Mouse (Mus musculus): ENCODE data around the gene Aloxe3. TPM values are rescaled to one million over a fixed set of nuclear protein-coding genes. Genes with fewer than 3 reads are reported as not detected.

The Aloxe3 gene
- polyA plus RNA-seq, 1 experiment from 2014 or later, result 0.26 TPM

- peak overlapping the region; percentile 65 for H3K4me3 ChIP-seq
- H3K27me3 ChIP-seq (ENCODE audit: poor library complexity, severe bottlenecking), result no peaks in the 10 kb centered on the region
- H3K9me3 ChIP-seq, result no peaks in the 10 kb centered on the region
- WGBS, result 3% methylated on average over 29 of the region's 29 CpGs
- H3K36me3 ChIP-seq (replicated peaks), result peaks cover 24% of the 10 kb centered on the region
- H3K4me1 ChIP-seq, result peaks cover 71% of the 10 kb centered on the region
- peak overlapping the region; percentile 82 for H3K27ac ChIP-seq
- peak; percentile 86 for DNase-seq (ENCODE audit: extremely low spot score, low spot score)
Observed at GRCm38 (mm10) chr11:69096987-69097900, 28.5 kb upstream of the Aloxe3 start.

DNA sequence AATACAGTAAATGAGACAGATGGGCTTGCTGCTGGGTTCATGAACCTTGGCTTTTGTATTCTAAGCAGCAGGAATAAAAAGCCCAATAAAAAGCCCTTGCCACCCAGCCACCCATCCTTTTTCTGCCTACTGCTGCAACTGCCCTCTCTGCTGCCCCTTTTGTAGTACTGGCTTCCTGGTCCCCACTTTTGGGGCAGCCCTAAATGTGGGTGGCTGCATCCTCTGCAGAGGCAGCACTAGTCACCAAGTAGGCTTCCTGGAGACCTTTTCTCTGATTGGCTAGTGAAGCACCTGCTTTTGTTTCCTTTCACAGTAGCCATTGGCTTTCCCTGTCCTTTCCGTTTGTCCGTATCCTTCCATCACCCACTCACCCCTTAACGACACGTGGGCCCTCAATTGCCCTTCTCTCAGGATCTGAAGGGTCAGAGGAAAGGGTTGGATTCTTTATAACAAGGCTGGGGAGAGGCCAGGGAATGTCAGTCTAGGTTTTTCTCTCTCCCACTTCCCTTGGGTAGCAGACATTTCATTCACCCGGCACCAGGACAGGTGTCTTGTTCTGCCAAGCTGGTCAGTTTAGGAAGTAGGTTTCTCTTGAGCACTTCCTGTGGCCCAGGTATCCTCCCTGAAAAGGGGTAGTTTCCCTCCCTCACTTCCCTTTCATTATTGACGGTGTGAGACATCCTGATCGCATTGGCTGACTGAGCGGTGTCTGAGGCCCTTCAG lies 27.5 kb upstream of the Aloxe3 start:
- Histone ChIP-seq H3K4me3 (peak overlapping the region; percentile 65), H3K27ac (peak overlapping the region; percentile 86), H3K4me1 (peaks cover 71% of the 10 kb centered on the region), H3K36me3 (replicated peaks) (peaks cover 27% of the 10 kb centered on the region), H3K27me3 (ENCODE audit: poor library complexity, severe bottlenecking) (no peaks in the 10 kb centered on the region), H3K9me3 (no peaks in the 10 kb centered on the region)
- DNase-seq (ENCODE audit: extremely low spot score, low spot score), result no peak
- 24% methylated on average over 8 of the region's 8 CpGs for WGBS

DNA sequence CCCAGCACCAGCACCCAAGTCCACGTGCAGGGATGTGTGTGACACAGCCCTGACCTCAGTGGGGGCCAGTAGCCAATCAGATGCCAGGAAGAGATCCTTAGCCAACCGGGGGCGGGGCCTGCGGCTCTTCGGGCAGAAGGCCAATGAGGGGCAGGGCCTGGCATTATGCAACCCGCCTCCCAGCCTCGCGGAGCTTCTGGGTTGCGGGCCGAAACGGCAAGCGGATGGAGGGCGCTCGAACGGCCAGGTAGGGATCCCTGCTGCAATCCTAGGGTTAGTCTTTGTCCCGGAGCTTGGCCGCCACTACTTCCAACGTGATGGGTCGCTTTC lies 27.0 kb upstream of the Aloxe3 start:
- H3K36me3 ChIP-seq (replicated peaks), result peaks cover 33% of the 10 kb centered on the region
- DNase-seq (ENCODE audit: extremely low spot score, low spot score), result peak; percentile 92
- no peaks in the 10 kb centered on the region for H3K9me3 ChIP-seq
- peak overlapping the region; percentile 86 for H3K27ac ChIP-seq
- H3K4me1 ChIP-seq, result peaks cover 71% of the 10 kb centered on the region
- no peaks in the 10 kb centered on the region for H3K27me3 ChIP-seq (ENCODE audit: poor library complexity, severe bottlenecking)
- WGBS, result under 1% methylated on average over 19 of the region's 19 CpGs
- H3K4me3 ChIP-seq, result peak overlapping the region; percentile 65

- peaks cover 39% of the 10 kb centered on the region for H3K36me3 ChIP-seq (replicated peaks)
- no peaks in the 10 kb centered on the region for H3K27me3 ChIP-seq (ENCODE audit: poor library complexity, severe bottlenecking)
- H3K4me1 ChIP-seq, result peaks cover 65% of the 10 kb centered on the region
- no peak for DNase-seq (ENCODE audit: extremely low spot score, low spot score)
- peak overlapping the region; percentile 65 for H3K4me3 ChIP-seq
- no peaks in the 10 kb centered on the region for H3K9me3 ChIP-seq
- 2% methylated on average over 22 of the region's 22 CpGs for WGBS
- peak overlapping the region; percentile 86 for H3K27ac ChIP-seq
Observed at GRCm38 (mm10) chr11:69099177-69099914, 26.4 kb upstream of the Aloxe3 start.

- Histone ChIP-seq H3K27me3 (ENCODE audit: poor library complexity, severe bottlenecking) (no peaks in the 10 kb centered on the region), H3K4me3 (peak overlapping the region; percentile 65), H3K4me1 (peaks cover 62% of the 10 kb centered on the region), H3K9me3 (no peaks in the 10 kb centered on the region), H3K36me3 (replicated peaks) (peaks cover 45% of the 10 kb centered on the region), H3K27ac (peak overlapping the region; percentile 86)
- 1% methylated on average over 23 of the region's 23 CpGs for WGBS
- peak; percentile 84 for DNase-seq (ENCODE audit: extremely low spot score, low spot score)
Observed at GRCm38 (mm10) chr11:69099915-69100345, 25.8 kb upstream of the Aloxe3 start.

DNA sequence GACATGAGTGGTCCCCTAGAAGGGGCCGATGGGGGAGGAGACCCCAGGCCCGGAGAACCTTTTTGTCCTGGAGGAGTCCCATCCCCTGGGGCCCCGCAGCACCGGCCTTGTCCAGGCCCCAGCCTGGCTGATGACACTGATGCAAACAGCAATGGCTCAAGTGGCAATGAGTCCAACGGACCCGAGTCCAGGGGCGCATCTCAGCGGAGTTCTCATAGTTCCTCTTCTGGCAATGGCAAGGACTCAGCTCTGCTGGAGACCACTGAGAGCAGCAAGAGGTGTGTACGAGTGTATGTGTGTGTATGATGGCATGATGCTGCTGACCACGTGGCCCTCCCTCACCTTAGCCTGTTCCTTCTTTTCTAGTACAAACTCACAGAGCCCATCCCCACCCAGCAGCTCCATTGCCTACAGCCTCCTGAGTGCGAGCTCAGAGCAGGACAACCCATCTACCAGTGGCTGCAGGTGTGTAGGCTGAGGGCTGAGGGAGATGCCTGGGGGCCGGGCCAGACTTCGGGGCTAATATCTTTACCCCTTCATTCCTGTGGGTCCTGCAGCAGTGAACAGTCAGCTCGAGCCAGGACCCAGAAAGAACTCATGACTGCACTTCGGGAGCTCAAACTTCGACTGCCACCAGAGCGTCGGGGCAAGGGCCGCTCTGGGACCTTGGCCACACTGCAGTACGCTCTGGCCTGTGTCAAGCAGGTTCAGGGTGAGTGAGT lies 24.9 kb upstream of the Aloxe3 start:
- H3K4me1 ChIP-seq, result peaks cover 53% of the 10 kb centered on the region
- peak overlapping the region; percentile 65 for H3K4me3 ChIP-seq
- peak overlapping the region; percentile 86 for H3K27ac ChIP-seq

GRCm38 (mm10) chr11:69101604-69102402 lies 23.9 kb upstream of the Aloxe3 start:
- Histone ChIP-seq H3K9me3 (no peaks in the 10 kb centered on the region), H3K27ac (no peak overlapping the region), H3K27me3 (ENCODE audit: poor library complexity, severe bottlenecking) (no peaks in the 10 kb centered on the region), H3K36me3 (replicated peaks) (peaks cover 63% of the 10 kb centered on the region), H3K4me3 (no peak overlapping the region), H3K4me1 (peaks cover 43% of the 10 kb centered on the region)
- no peak for DNase-seq (ENCODE audit: extremely low spot score, low spot score)
- 89% methylated on average over 21 of the region's 21 CpGs for WGBS

More for the DNA sequence above, 24.9 kb upstream of the Aloxe3 start:
- Histone ChIP-seq H3K36me3 (replicated peaks) (peaks cover 53% of the 10 kb centered on the region), H3K9me3 (no peaks in the 10 kb centered on the region), H3K27me3 (ENCODE audit: poor library complexity, severe bottlenecking) (no peaks in the 10 kb centered on the region)
- no peak for DNase-seq (ENCODE audit: extremely low spot score, low spot score)
- WGBS, result 94% methylated on average over 20 of the region's 20 CpGs

GRCm38 (mm10) chr11:69102403-69102725 lies 23.3 kb upstream of the Aloxe3 start:
- H3K27me3 ChIP-seq (ENCODE audit: poor library complexity, severe bottlenecking), result no peaks in the 10 kb centered on the region
- peaks cover 37% of the 10 kb centered on the region for H3K4me1 ChIP-seq
- peaks cover 69% of the 10 kb centered on the region for H3K36me3 ChIP-seq (replicated peaks)
- DNase-seq (ENCODE audit: extremely low spot score, low spot score), result no peak
- 93% methylated on average over 7 of the region's 7 CpGs for WGBS
- no peak overlapping the region for H3K27ac ChIP-seq
- no peak overlapping the region for H3K4me3 ChIP-seq
- no peaks in the 10 kb centered on the region for H3K9me3 ChIP-seq

- H3K9me3 ChIP-seq, result no peaks in the 10 kb centered on the region
- no peak for DNase-seq (ENCODE audit: extremely low spot score, low spot score)
- H3K4me1 ChIP-seq, result peaks cover 30% of the 10 kb centered on the region
- H3K27ac ChIP-seq, result no peak overlapping the region
- no peak overlapping the region; the same call in 1 of the 2 replicates for H3K4me3 ChIP-seq
- peaks cover 77% of the 10 kb centered on the region for H3K36me3 ChIP-seq (replicated peaks)
- 95% methylated on average over 14 of the region's 14 CpGs for WGBS
- H3K27me3 ChIP-seq (ENCODE audit: poor library complexity, severe bottlenecking), result no peaks in the 10 kb centered on the region
Observed at GRCm38 (mm10) chr11:69103121-69103520, 22.6 kb upstream of the Aloxe3 start.

DNA sequence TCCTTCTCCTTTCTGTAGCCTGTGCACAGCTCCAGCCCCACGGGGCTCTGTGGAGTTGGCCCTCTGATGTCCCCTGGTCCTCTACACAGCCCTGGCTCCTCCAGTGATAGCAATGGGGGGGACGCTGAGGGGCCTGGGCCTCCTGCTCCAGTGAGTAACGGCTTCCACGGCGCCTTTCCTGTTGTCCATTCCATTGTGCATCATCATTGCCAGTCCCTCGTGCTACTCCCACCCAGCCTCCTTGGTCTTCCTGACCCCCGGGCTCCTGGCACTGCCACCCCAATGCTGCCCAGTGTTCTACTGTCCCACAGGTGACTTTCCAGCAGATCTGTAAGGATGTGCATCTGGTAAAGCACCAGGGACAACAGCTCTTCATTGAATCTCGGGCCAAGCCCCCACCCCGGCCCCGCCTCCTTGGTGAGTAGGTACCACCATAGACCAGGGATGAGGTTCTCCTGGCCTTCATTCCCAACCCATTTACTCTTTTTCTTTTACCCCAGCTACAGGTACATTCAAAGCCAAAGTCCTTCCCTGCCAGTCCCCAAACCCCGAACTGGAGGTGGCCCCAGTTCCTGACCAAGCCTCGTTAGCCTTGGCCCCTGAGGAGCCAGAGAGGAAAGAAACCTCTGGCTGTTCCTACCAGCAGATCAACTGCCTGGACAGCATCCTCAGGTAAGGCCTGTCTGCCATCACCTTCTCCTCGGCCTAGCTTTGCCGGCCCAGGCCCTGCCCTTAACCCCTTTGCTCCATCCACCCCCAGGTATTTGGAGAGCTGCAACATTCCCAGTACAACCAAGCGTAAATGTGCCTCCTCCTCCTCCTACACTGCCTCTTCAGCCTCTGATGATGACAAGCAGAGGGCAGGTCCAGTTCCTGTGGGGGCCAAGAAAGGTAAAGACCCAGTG lies 21.9 kb upstream of the Aloxe3 start:
- 90% methylated on average over 15 of the region's 15 CpGs for WGBS
- Histone ChIP-seq H3K27ac (peak overlapping the region; percentile 13; the same call in 1 of the 2 replicates), H3K4me3 (no peak overlapping the region; the same call in 1 of the 2 replicates), H3K4me1 (peaks cover 23% of the 10 kb centered on the region), H3K36me3 (replicated peaks) (peaks cover 83% of the 10 kb centered on the region), H3K9me3 (no peaks in the 10 kb centered on the region), H3K27me3 (ENCODE audit: poor library complexity, severe bottlenecking) (no peaks in the 10 kb centered on the region)
- DNase-seq (ENCODE audit: extremely low spot score, low spot score), result no peak

DNA sequence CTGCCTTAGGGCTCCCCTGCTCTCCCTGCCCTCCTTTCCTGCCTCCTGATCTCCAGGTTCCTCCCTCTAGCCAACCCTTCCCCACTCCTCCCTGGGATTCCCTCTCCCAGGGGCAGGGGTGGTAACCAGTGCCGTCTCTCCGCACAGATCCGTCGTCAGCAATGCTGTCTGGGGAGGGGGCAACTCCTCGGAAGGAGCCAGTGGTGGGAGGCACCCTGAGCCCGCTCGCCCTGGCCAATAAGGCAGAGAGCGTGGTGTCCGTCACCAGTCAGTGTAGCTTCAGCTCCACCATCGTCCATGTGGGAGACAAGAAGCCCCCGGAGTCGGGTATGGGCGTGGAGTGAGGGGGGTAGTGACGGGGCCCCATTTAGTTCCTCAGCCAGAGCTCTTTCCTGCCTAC lies 21.2 kb upstream of the Aloxe3 start:
- WGBS, result 89% methylated on average over 14 of the region's 14 CpGs
- Histone ChIP-seq H3K27ac (peak overlapping the region; percentile 13; the same call in 1 of the 2 replicates), H3K9me3 (no peaks in the 10 kb centered on the region), H3K4me3 (no peak overlapping the region; the same call in 1 of the 2 replicates), H3K27me3 (ENCODE audit: poor library complexity, severe bottlenecking) (no peaks in the 10 kb centered on the region), H3K4me1 (peaks cover 23% of the 10 kb centered on the region), H3K36me3 (replicated peaks) (peaks cover 90% of the 10 kb centered on the region)
- DNase-seq (ENCODE audit: extremely low spot score, low spot score), result no peak

Data from forebrain, embryonic 10.5 days (tissue).